Mouse (Mus musculus): ENCODE measurements around the gene Tmem30c. TPM values are rescaled to one million over a fixed set of nuclear protein-coding genes. Genes with fewer than 3 reads are reported as not detected.

The Tmem30c gene
- polyA plus RNA-seq, 1 experiment from 2014 or later, result not detected

GRCm38 (mm10) chr16:57280221-57281217 lies 12.1 kb downstream of the Tmem30c start:
- Histone ChIP-seq H3K9me3 (ENCODE audit: control insufficient read depth, low read length) (no peaks in the 10 kb centered on the region), H3K4me3 (ENCODE audit: low read depth, low read length) (no peak overlapping the region), H3K36me3 (ENCODE audit: control insufficient read depth, insufficient read depth, low read length) (no peaks in the 10 kb centered on the region), H3K27ac (ENCODE audit: low read depth) (no peak overlapping the region), H3K9ac (ENCODE audit: low read length) (no peak overlapping the region), H3K4me1 (replicated peaks; ENCODE audit: control insufficient read depth, insufficient read depth, low read length) (no peaks in the 10 kb centered on the region), H3K4me2 (ENCODE audit: low read length) (no peak overlapping the region), H3K27me3 (replicated peaks; ENCODE audit: control insufficient read depth, insufficient read depth, low read length) (no peaks in the 10 kb centered on the region)
- WGBS, result 88% methylated on average over 31 of the region's 31 CpGs
- DNase-seq (ENCODE audit: low spot score), result peak; percentile 45
- no peak for ATAC-seq (replicated peaks; ENCODE audit: low FRiP score, low TSS enrichment, low read depth)

GRCm38 (mm10) chr16:57278976-57279626 lies 13.6 kb downstream of the Tmem30c start:
- Histone ChIP-seq H3K9ac (ENCODE audit: low read length) (no peak overlapping the region), H3K36me3 (ENCODE audit: control insufficient read depth, insufficient read depth, low read length) (no peaks in the 10 kb centered on the region), H3K4me1 (replicated peaks; ENCODE audit: control insufficient read depth, insufficient read depth, low read length) (no peaks in the 10 kb centered on the region), H3K27ac (ENCODE audit: low read depth) (no peak overlapping the region), H3K4me3 (ENCODE audit: low read depth, low read length) (no peak overlapping the region), H3K27me3 (replicated peaks; ENCODE audit: control insufficient read depth, insufficient read depth, low read length) (no peaks in the 10 kb centered on the region), H3K9me3 (ENCODE audit: control insufficient read depth, low read length) (no peaks in the 10 kb centered on the region), H3K4me2 (ENCODE audit: low read length) (no peak overlapping the region)
- ATAC-seq (replicated peaks; ENCODE audit: low FRiP score, low TSS enrichment, low read depth), result no peak
- 86% methylated on average over 10 of the region's 12 CpGs for WGBS
- peak; percentile 45 for DNase-seq (ENCODE audit: low spot score)

GRCm38 (mm10) chr16:57269751-57270150 lies 22.9 kb downstream of the Tmem30c start:
- ATAC-seq (replicated peaks; ENCODE audit: low FRiP score, low TSS enrichment, low read depth), result no peak

GRCm38 (mm10) chr16:57268058-57268841 lies 24.4 kb downstream of the Tmem30c start:
- Histone ChIP-seq H3K9ac (ENCODE audit: low read length) (no peak overlapping the region), H3K27ac (ENCODE audit: low read depth) (0 out of 2 replicates have a peak overlapping the region, but pooled peaks have one; percentile 23), H3K4me3 (ENCODE audit: low read depth, low read length) (no peak overlapping the region), H3K36me3 (ENCODE audit: control insufficient read depth, insufficient read depth, low read length) (no peaks in the 10 kb centered on the region), H3K4me2 (ENCODE audit: low read length) (no peak overlapping the region), H3K4me1 (replicated peaks; ENCODE audit: control insufficient read depth, insufficient read depth, low read length) (0 out of 2 replicates have a peak, but pooled peaks cover 6% of the 10 kb centered on the region), H3K9me3 (ENCODE audit: control insufficient read depth, low read length) (peaks cover 4% of the 10 kb centered on the region; the same call in 1 of the 2 replicates), H3K27me3 (replicated peaks; ENCODE audit: control insufficient read depth, insufficient read depth, low read length) (no peaks in the 10 kb centered on the region)
- no peak for DNase-seq (ENCODE audit: low spot score)
- no peak for ATAC-seq (replicated peaks; ENCODE audit: low FRiP score, low TSS enrichment, low read depth)
- 86% methylated on average over 14 of the region's 14 CpGs for WGBS

More at GRCm38 (mm10) chr16:57269751-57270150, 22.9 kb downstream of the Tmem30c start:
- no peaks in the 10 kb centered on the region for H3K36me3 ChIP-seq (ENCODE audit: control insufficient read depth, insufficient read depth, low read length)
- no peak for DNase-seq (ENCODE audit: low spot score)
- no peaks in the 10 kb centered on the region for H3K27me3 ChIP-seq (replicated peaks; ENCODE audit: control insufficient read depth, insufficient read depth, low read length)
- H3K9ac ChIP-seq (ENCODE audit: low read length), result no peak overlapping the region
- H3K4me3 ChIP-seq (ENCODE audit: low read depth, low read length), result no peak overlapping the region
- 93% methylated on average over 13 of the region's 13 CpGs for whole genome bisulfite sequencing
- peaks cover 2% of the 10 kb centered on the region; the same call in 1 of the 2 replicates for H3K9me3 ChIP-seq (ENCODE audit: control insufficient read depth, low read length)
- H3K4me1 ChIP-seq (replicated peaks; ENCODE audit: control insufficient read depth, insufficient read depth, low read length), result 0 out of 2 replicates have a peak, but pooled peaks cover 6% of the 10 kb centered on the region
- no peak overlapping the region for H3K27ac ChIP-seq (ENCODE audit: low read depth)
- no peak overlapping the region for H3K4me2 ChIP-seq (ENCODE audit: low read length)

GRCm38 (mm10) chr16:57267068-57267467 lies 25.6 kb downstream of the Tmem30c start:
- 0 out of 2 replicates have a peak, but pooled peaks cover 6% of the 10 kb centered on the region for H3K4me1 ChIP-seq (replicated peaks; ENCODE audit: control insufficient read depth, insufficient read depth, low read length)
- 11% methylated on average over 1 of the region's 1 CpGs for WGBS
- H3K4me2 ChIP-seq (ENCODE audit: low read length), result no peak overlapping the region
- DNase-seq (ENCODE audit: low spot score) (no peak), ATAC-seq (replicated peaks; ENCODE audit: low FRiP score, low TSS enrichment, low read depth) (no peak)
- H3K9ac ChIP-seq (ENCODE audit: low read length), result no peak overlapping the region
- peak overlapping the region; percentile 23 for H3K27ac ChIP-seq (ENCODE audit: low read depth)
- peaks cover 4% of the 10 kb centered on the region; the same call in 1 of the 2 replicates for H3K9me3 ChIP-seq (ENCODE audit: control insufficient read depth, low read length)
- H3K36me3 ChIP-seq (ENCODE audit: control insufficient read depth, insufficient read depth, low read length), result no peaks in the 10 kb centered on the region
- no peaks in the 10 kb centered on the region for H3K27me3 ChIP-seq (replicated peaks; ENCODE audit: control insufficient read depth, insufficient read depth, low read length)
- H3K4me3 ChIP-seq (ENCODE audit: low read depth, low read length), result no peak overlapping the region

GRCm38 (mm10) chr16:57260152-57260551 lies 32.5 kb downstream of the Tmem30c start:
- no peak for ATAC-seq (replicated peaks; ENCODE audit: low FRiP score, low TSS enrichment, low read depth)
- no peaks in the 10 kb centered on the region for H3K27me3 ChIP-seq (replicated peaks; ENCODE audit: control insufficient read depth, insufficient read depth, low read length)
- WGBS, result 78% methylated on average over 10 of the region's 10 CpGs
- no peaks in the 10 kb centered on the region for H3K4me1 ChIP-seq (replicated peaks; ENCODE audit: control insufficient read depth, insufficient read depth, low read length)
- peaks cover 4% of the 10 kb centered on the region; the same call in 1 of the 2 replicates for H3K9me3 ChIP-seq (ENCODE audit: control insufficient read depth, low read length)
- no peaks in the 10 kb centered on the region for H3K36me3 ChIP-seq (ENCODE audit: control insufficient read depth, insufficient read depth, low read length)
- DNase-seq (ENCODE audit: low spot score), result no peak
- no peak overlapping the region for H3K9ac ChIP-seq (ENCODE audit: low read length)
- H3K4me2 ChIP-seq (ENCODE audit: low read length), result no peak overlapping the region
- no peak overlapping the region for H3K27ac ChIP-seq (ENCODE audit: low read depth)
- no peak overlapping the region for H3K4me3 ChIP-seq (ENCODE audit: low read depth, low read length)

- Histone ChIP-seq H3K4me1 (replicated peaks; ENCODE audit: control insufficient read depth, insufficient read depth, low read length) (no peaks in the 10 kb centered on the region), H3K4me3 (ENCODE audit: low read depth, low read length) (no peak overlapping the region), H3K9ac (ENCODE audit: low read length) (no peak overlapping the region), H3K27ac (ENCODE audit: low read depth) (no peak overlapping the region), H3K9me3 (ENCODE audit: control insufficient read depth, low read length) (no peaks in the 10 kb centered on the region), H3K27me3 (replicated peaks; ENCODE audit: control insufficient read depth, insufficient read depth, low read length) (no peaks in the 10 kb centered on the region), H3K36me3 (ENCODE audit: control insufficient read depth, insufficient read depth, low read length) (no peaks in the 10 kb centered on the region), H3K4me2 (ENCODE audit: low read length) (no peak overlapping the region)
- DNase-seq (ENCODE audit: low spot score) (no peak), ATAC-seq (replicated peaks; ENCODE audit: low FRiP score, low TSS enrichment, low read depth) (no peak)
- WGBS, result 87% methylated on average over 13 of the region's 13 CpGs
Measured at GRCm38 (mm10) chr16:57259356-57260083, 33.1 kb downstream of the Tmem30c start.

All from intestine, embryonic 14.5 days (tissue).